Mouse (Mus musculus): Measurements from ENCODE around the gene 1700020L24Rik. TPM values are rescaled to one million over a fixed set of nuclear protein-coding genes. Genes with fewer than 3 reads are reported as not detected.
A peak's percentile ranks its signal among the peaks of the same experiment; 100 is the strongest.

The 1700020L24Rik gene
- polyA plus RNA-seq, 1 experiment from 2014 or later: 0.55 TPM

DNA sequence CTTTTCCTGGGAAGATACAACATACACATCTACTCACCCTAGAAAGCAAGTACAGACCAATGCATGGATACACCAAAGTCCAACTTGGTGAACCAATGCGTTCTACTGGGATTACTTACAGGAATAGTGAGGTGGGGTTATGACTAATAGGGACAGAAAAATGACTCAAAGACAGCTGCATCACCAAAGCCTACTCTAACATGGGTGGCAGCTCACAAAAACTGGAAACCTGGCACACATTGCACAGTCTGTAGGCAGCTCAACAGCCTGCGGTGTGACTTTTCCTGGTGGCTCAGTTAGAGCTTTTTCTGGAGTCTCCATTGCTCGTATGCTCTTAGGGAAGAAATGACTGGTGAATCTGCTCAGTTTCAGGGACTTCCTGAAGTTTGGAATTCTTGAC is 31.3 kb downstream of the 1700020L24Rik start:
- Histone ChIP-seq H3K4me3 (ENCODE audit: low read depth, low read length) (no peak overlapping the region), H3K36me3 (ENCODE audit: control insufficient read depth, insufficient read depth, low read length) (no peaks in the 10 kb centered on the region), H3K4me1 (ENCODE audit: control insufficient read depth, insufficient read depth, low read length) (no peaks in the 10 kb centered on the region), H3K4me2 (ENCODE audit: low read depth, severe bottlenecking) (no peak overlapping the region), H3K27me3 (ENCODE audit: control insufficient read depth, insufficient read depth, low read length) (peaks cover 2% of the 10 kb centered on the region; the same call in 1 of the 2 replicates), H3K9ac (ENCODE audit: low read length) (no peak overlapping the region), H3K9me3 (ENCODE audit: control insufficient read depth, low read length) (no peaks in the 10 kb centered on the region), H3K27ac (replicated peaks; ENCODE audit: low read depth, low read length) (no peak overlapping the region)
- ATAC-seq (ENCODE audit: insufficient number of reproducible peaks, low FRiP score, low TSS enrichment, low read depth): no peak
- DNase-seq (ENCODE audit: low spot score): no peak
- 92% methylated on average over 3 of the region's 3 CpGs for WGBS

- Histone ChIP-seq H3K27me3 (ENCODE audit: control insufficient read depth, insufficient read depth, low read length) (no peaks in the 10 kb centered on the region), H3K9me3 (ENCODE audit: control insufficient read depth, low read length) (no peaks in the 10 kb centered on the region), H3K36me3 (ENCODE audit: control insufficient read depth, insufficient read depth, low read length) (no peaks in the 10 kb centered on the region), H3K4me2 (ENCODE audit: low read depth, severe bottlenecking) (no peak overlapping the region), H3K9ac (ENCODE audit: low read length) (no peak overlapping the region), H3K4me1 (ENCODE audit: control insufficient read depth, insufficient read depth, low read length) (0 out of 2 replicates have a peak, but pooled peaks cover 4% of the 10 kb centered on the region), H3K4me3 (ENCODE audit: low read depth, low read length) (no peak overlapping the region), H3K27ac (replicated peaks; ENCODE audit: low read depth, low read length) (no peak overlapping the region)
- 78% methylated on average over 2 of the region's 2 CpGs for WGBS
- no peak for DNase-seq (ENCODE audit: low spot score)
- ATAC-seq (ENCODE audit: insufficient number of reproducible peaks, low FRiP score, low TSS enrichment, low read depth): no peak
Measured at GRCm38 (mm10) chr11:83471766-83472165, 34.3 kb downstream of the 1700020L24Rik start.

GRCm38 (mm10) chr11:83472324-83473234 is 35.1 kb downstream of the 1700020L24Rik start, which contains the start of gene Taf15:
TSS of gene Taf15 (plus strand) at chr11:83473086.
- Histone ChIP-seq H3K4me3 (ENCODE audit: low read depth, low read length) (peak within 1 kb of the TSS; percentile 88), H3K9me3 (ENCODE audit: control insufficient read depth, low read length) (no peaks in the 10 kb centered on the region), H3K27me3 (ENCODE audit: control insufficient read depth, insufficient read depth, low read length) (no peaks in the 10 kb centered on the region), H3K4me2 (ENCODE audit: low read depth, severe bottlenecking) (peak within 1 kb of the TSS; percentile 50), H3K9ac (ENCODE audit: low read length) (peak within 1 kb of the TSS; percentile 87), H3K36me3 (ENCODE audit: control insufficient read depth, insufficient read depth, low read length) (peaks cover 3% of the 10 kb centered on the region; the same call in 1 of the 2 replicates), H3K27ac (replicated peaks; ENCODE audit: low read depth, low read length) (peak within 1 kb of the TSS; percentile 94), H3K4me1 (ENCODE audit: control insufficient read depth, insufficient read depth, low read length) (0 out of 2 replicates have a peak, but pooled peaks cover 4% of the 10 kb centered on the region)
- under 1% methylated on average over 66 of the region's 66 CpGs for WGBS
- ATAC-seq (ENCODE audit: insufficient number of reproducible peaks, low FRiP score, low TSS enrichment, low read depth): peak; percentile 95
- peak; percentile 98 for DNase-seq (ENCODE audit: low spot score)

- ATAC-seq (ENCODE audit: insufficient number of reproducible peaks, low FRiP score, low TSS enrichment, low read depth): peak; percentile 81
- under 1% methylated on average over 50 of the region's 52 CpGs for WGBS
- Histone ChIP-seq H3K36me3 (ENCODE audit: control insufficient read depth, insufficient read depth, low read length) (peaks cover 6% of the 10 kb centered on the region), H3K4me3 (ENCODE audit: low read depth, low read length) (peak overlapping the region; percentile 88), H3K4me1 (ENCODE audit: control insufficient read depth, insufficient read depth, low read length) (0 out of 2 replicates have a peak, but pooled peaks cover 4% of the 10 kb centered on the region), H3K9ac (ENCODE audit: low read length) (peak overlapping the region; percentile 87), H3K27me3 (ENCODE audit: control insufficient read depth, insufficient read depth, low read length) (no peaks in the 10 kb centered on the region), H3K27ac (replicated peaks; ENCODE audit: low read depth, low read length) (peak overlapping the region; percentile 94), H3K4me2 (ENCODE audit: low read depth, severe bottlenecking) (peak overlapping the region; percentile 50), H3K9me3 (ENCODE audit: control insufficient read depth, low read length) (no peaks in the 10 kb centered on the region)
- no peak for DNase-seq (ENCODE audit: low spot score)
Measured at GRCm38 (mm10) chr11:83473235-83474016, 35.9 kb downstream of the 1700020L24Rik start.

Other genes starting within 250 kb of the 1700020L24Rik start
- 0.31 and 1.0 TPM in 2 replicates for gene Slfn3, start 246.3 kb upstream of the 1700020L24Rik start, polyA plus RNA-seq (2014; fragmentation: Nextera tagmentation; extraction: Ambion mirVana)
- 0.52 and 0.53 TPM in 2 replicates for gene Slfn14, start 151.0 kb upstream of the 1700020L24Rik start, polyA plus RNA-seq (2014; fragmentation: Nextera tagmentation; extraction: Ambion mirVana)
- 72.1 and 78.9 TPM in 2 replicates for gene Ap2b1, start 138.7 kb upstream of the 1700020L24Rik start, polyA plus RNA-seq (2014; fragmentation: Nextera tagmentation; extraction: Ambion mirVana)
- gene Pex12, start 135.1 kb upstream of the 1700020L24Rik start, polyA plus RNA-seq (2014; fragmentation: Nextera tagmentation; extraction: Ambion mirVana): 13.2 and 15.6 TPM in 2 replicates
- gene Rasl10b, start 28.5 kb upstream of the 1700020L24Rik start, polyA plus RNA-seq (2014; fragmentation: Nextera tagmentation; extraction: Ambion mirVana): 0.88 and 1.3 TPM in 2 replicates
- gene Gas2l2, start 8.2 kb upstream of the 1700020L24Rik start, polyA plus RNA-seq (2014; fragmentation: Nextera tagmentation; extraction: Ambion mirVana): not detected in 2 replicates
- 2.9 and 3.7 TPM in 2 replicates for gene Mmp28, start 25.4 kb downstream of the 1700020L24Rik start, polyA plus RNA-seq (2014; fragmentation: Nextera tagmentation; extraction: Ambion mirVana)
- 11.3 and 13.3 TPM in 2 replicates for gene Taf15, start 35.4 kb downstream of the 1700020L24Rik start, polyA plus RNA-seq (2014; fragmentation: Nextera tagmentation; extraction: Ambion mirVana)
- gene Heatr9, start 84.5 kb downstream of the 1700020L24Rik start, polyA plus RNA-seq (2014; fragmentation: Nextera tagmentation; extraction: Ambion mirVana): not detected in 2 replicates
- gene Ccl5, start 92.8 kb downstream of the 1700020L24Rik start, polyA plus RNA-seq (2014; fragmentation: Nextera tagmentation; extraction: Ambion mirVana): not detected in 2 replicates
- gene Ccl9, start 141.0 kb downstream of the 1700020L24Rik start, polyA plus RNA-seq (2014; fragmentation: Nextera tagmentation; extraction: Ambion mirVana): 0.56 and 0.94 TPM in 2 replicates
- gene Ccl6, start 155.4 kb downstream of the 1700020L24Rik start, polyA plus RNA-seq (2014; fragmentation: Nextera tagmentation; extraction: Ambion mirVana): 0.62 and 1.1 TPM in 2 replicates
- gene Rpl9-ps1, start 207.9 kb downstream of the 1700020L24Rik start, polyA plus RNA-seq (2014; fragmentation: Nextera tagmentation; extraction: Ambion mirVana): not detected in 2 replicates
- 0.20 and 0.34 TPM in 2 replicates for gene Ccl3, start 211.7 kb downstream of the 1700020L24Rik start, polyA plus RNA-seq (2014; fragmentation: Nextera tagmentation; extraction: Ambion mirVana)
- gene Ccl4, start 224.9 kb downstream of the 1700020L24Rik start, polyA plus RNA-seq (2014; fragmentation: Nextera tagmentation; extraction: Ambion mirVana): 0.48 TPM in 1 of 2 replicates, not detected in the other